Mouse (Mus musculus) frontal cortex, adult (tissue): ENCODE measurements around the gene Cacna2d3.
A peak's percentile ranks its signal among the peaks of the same experiment; 100 is the strongest.

Source experiments
- ATAC-seq: cut with Nextera tagmentation; 2 replicates; pipeline ENCODE4 v1.9.2; 2017; ENCODE audit warnings: mild to moderate bottlenecking, moderate library complexity, mixed read lengths; ENCODE audit not compliant: low TSS enrichment

The Cacna2d3 gene

GRCm38 (mm10) chr14:28948019-28948850, 773.4 kb downstream of the Cacna2d3 start:
- ATAC-seq: 0 out of 2 replicates have a peak, but pooled peaks have one; percentile 16

DNA sequence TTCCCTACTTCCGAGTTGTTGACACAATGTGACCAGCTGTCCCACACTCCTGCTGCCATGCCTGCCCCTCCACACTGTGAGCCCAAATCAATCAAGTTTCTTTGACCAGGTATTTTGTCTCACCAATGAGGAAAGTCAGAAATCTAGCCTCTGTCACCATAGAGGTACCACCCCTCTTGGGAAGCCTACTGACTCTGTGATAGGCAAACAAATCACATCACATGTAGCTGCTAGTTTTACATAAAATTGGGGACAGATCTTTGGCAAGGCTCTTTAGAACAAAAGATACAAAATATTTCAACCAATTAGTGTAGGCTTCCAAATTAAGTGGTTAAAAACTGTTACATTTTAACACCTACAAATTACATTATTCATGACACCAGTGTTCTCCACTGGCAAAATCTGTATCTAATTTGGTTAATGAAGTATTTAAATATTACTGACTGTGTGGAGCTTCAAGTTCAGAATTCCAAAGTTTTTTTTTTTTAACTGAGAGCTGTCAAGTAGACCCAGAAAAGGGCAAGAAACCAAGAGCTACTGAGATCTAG, 788.8 kb downstream of the Cacna2d3 start:
- no peak for ATAC-seq

DNA sequence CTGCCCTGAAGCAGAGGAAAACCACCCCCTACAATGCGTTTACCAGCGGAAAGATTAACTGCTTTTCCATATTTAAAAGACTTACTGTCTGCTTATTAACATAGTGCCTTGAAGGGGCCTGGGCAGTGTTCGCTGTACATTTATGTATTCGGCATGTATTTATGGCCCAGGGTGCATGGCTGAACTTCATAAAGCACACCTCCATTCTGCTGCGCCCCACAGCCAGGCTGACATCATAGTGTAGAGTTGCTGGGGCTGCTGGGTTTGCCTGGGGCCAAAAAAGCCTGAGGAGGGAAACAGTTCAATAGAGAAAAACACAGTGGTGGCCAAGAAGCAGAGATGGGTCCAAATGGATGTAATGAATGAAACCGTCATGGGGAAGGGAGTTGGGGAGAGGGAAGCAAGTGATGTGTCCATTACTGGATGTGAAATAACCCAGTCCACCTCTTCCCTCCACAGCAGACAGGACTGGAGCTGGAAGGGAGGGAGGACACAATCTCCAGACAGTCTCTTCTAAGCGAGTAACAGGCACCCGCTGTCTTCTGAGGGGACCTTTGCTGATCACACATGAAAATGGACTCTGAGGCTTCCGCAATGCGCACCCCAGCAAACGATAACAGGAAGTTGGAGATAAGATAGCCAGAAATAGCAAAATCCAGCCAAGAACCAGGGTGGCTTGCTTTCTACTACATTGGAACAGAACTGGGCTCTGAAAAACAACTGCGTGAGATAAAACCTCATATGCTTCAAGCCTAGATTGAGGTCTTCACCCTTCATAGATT, 798.3 kb downstream of the Cacna2d3 start:
- no peak for ATAC-seq

GRCm38 (mm10) chr14:28918871-28919270, 802.8 kb downstream of the Cacna2d3 start:
- ATAC-seq: peak; percentile 69; the same call in 1 of the 2 replicates

- no peak for ATAC-seq
Observed at GRCm38 (mm10) chr14:28915004-28915403, 806.7 kb downstream of the Cacna2d3 start.

- ATAC-seq: peak; percentile 77; the same call in 1 of the 2 replicates
Observed at GRCm38 (mm10) chr14:28907659-28908058, 814.0 kb downstream of the Cacna2d3 start.

DNA sequence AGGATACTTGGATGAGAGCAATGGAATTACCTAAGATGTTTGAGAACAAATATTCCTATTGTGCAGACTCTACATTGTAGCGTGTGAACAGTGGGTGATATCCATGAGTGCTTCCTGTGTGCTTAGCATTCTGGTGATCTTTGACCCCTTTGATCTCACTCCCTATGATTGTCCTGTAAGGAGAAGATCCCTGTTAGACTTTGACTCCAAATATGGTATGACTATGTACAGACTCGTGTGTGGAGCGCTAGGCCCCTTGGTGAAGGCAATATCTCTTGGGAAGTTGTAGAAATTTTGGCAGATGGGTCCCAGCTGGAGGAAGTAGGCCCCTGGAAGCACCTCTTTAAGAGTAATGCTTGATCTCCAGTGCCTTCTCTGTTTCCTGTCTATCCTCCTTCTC, 829.1 kb downstream of the Cacna2d3 start:
- ATAC-seq: no peak

GRCm38 (mm10) chr14:28887373-28887772, 834.3 kb downstream of the Cacna2d3 start:
- no peak for ATAC-seq

DNA sequence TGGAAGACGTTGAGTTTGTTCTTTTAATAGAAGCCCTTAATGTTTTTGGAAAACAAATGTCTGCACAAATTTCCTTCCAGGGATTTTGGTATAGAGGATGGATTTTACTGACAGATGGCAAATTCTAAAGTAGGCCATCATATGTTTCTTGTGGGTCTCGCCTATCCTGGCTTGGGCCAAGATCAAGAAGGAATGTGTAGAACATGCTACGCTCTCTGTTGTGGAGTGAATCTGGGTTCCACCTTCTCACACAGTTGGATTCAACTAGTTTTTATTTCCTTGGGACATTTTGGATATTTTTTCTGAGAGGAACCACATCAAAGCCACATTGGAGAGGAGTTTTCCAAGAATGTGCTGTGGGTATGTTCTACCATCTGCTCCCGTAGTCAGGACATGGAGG, 835.0 kb downstream of the Cacna2d3 start:
- ATAC-seq: peak; percentile 59; the same call in 1 of the 2 replicates

DNA sequence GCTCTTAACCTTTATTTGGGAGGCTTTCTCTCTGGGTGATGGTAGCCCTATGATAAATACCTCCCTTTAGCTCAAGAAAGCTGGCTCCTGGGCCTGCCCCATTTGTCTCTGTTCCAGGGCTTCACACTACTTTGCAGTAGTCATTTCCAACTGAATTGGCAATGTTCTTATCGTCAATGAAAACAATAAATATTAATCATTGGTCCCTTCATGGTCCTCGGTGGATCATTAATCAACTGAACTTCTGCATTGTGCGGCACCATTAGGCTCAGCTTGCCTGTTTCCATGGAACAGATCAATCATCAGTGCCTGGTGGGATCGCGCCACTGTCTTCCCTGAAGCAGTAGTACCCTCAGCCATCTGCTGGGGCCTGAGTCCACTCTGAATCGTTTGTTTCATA, 850.7 kb downstream of the Cacna2d3 start:
- no peak for ATAC-seq

DNA sequence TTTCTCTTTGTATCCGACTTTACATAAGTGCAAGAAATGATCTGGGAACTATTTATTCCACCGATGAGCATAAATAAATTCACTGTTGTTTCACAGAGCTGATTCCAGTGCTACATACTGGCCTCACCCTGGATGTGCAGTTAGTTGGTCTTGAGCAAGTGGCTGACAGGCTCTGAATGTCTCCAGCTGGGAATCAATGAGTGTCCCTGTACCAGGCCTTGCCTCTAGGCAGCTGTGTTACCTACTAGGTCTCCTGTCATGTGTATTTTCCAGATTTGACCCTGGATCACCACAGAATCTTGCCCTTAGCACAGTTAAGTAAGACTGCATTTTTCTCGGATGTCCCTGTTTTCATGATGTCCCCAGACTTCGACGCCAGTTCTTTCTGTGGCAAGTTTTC, 851.3 kb downstream of the Cacna2d3 start:
- no peak for ATAC-seq

DNA sequence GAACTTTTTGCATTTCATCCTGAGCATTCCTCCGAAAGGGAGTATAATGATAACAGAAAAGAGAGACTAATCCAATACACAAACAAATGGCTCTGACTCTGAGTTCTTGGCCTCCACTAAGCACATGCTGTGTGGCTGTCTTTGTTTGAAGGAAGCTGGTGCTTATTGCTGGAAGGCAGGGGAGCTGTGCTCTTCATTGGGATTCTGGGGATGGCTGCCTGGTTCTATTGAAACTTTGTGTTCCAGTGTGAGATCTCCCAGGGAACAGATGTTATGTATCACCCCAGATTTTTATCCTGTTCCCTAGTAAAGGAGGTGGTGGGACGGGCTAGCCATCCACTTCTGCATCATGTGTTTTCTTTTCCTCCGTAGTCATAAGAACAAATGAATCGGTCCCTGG, 856.7 kb downstream of the Cacna2d3 start:
- ATAC-seq: peak; percentile 47; the same call in 1 of the 2 replicates

DNA sequence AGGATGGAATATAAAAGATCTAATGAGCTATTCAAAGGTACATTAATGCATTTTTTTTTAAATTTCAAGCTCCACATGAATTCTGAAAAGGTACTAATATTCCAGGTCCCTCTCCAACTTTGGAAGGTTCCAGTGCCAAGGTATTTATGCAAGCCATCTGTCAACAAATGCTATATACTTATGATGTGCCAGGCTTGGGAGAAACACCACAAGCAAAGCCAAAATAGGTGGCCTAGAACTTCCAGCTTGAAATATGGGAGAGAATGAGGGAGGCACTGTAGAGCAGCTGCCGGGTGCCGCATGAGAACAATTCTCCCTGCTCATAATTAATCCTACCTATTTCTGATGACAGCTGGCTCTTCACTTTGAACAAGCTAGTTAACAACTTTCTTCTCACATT, 860.5 kb downstream of the Cacna2d3 start:
- no peak for ATAC-seq
